Mouse (Mus musculus): ENCODE measurements around the gene Rhox9. TPM values are rescaled to one million over a fixed set of nuclear protein-coding genes. Genes with fewer than 3 reads are reported as not detected.

Rhox9 gene
- polyA plus RNA-seq (2015; fragmentation: Nextera tagmentation; extraction: Ambion mirVana), result not detected in 2 replicates

DNA sequence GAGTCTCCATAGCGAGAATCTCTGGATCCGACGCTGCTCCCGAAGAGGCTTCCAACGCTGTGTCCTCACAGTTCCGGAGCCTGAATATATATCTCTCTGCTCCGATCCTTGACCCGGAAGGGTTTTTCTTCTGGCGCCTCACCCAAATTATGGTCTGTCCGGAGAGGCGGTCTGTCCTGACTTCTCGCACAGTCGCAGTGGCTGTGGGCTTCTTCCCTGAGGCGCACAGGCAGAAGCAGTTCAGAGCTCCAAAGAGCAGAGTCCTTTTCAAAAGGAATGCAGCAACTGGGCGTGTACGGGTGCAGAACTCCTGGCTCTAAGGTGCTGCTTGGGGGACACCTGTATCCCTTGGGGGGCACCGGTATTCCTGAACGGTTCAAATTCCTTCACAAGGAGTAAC is at the start of gene Rhox9:
Gene Rhox9, minus strand, starts transcription at position 101 of the 400 bp plus-strand sequence.

GRCm38 (mm10) chrX:37897132-37897531 is 4.4 kb downstream of the Rhox9 start, which contains the start of gene Rhox7b:
Rhox7b (minus strand) TSS chrX:37897232.

DNA sequence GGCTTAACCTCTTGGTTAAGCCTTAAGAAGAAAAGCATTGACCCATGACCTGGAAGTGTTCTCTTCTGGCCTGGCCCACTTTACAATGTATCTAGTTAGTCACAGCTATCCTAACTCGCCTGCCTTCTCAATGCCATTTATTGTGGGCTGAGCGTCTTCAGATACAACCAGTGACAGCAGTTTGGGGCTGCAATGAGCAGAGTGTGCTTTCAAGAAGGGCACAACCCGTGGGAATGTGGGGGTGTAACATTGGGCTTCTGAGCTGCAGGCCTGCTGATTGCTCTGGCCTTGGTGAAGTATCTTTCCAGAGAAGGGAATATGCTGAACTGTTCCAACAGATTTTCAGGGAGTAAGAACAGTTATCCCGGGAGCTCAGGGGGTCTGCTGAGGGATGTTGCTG is 22.7 kb downstream of the Rhox9 start, which contains the start of gene Rhox8:
Gene Rhox8, minus strand, starts transcription at position 101 of the 400 bp plus-strand sequence.

Other genes with a start within 250 kb of the Rhox9 start
- not detected in 2 replicates for gene Rhox3h, start 233.0 kb downstream of the Rhox9 start, polyA plus RNA-seq (2015; fragmentation: Nextera tagmentation; extraction: Ambion mirVana)
- gene Rhox2h, start 228.5 kb downstream of the Rhox9 start, polyA plus RNA-seq (2015; fragmentation: Nextera tagmentation; extraction: Ambion mirVana), result not detected in 2 replicates
- 0.39 TPM in 1 of 2 replicates, not detected in the other for gene Rhox5, start 96.9 kb downstream of the Rhox9 start, polyA plus RNA-seq (2015; fragmentation: Nextera tagmentation; extraction: Ambion mirVana)
- 0.18 TPM in 1 of 2 replicates, not detected in the other for gene Rhox6, start 74.9 kb downstream of the Rhox9 start, polyA plus RNA-seq (2015; fragmentation: Nextera tagmentation; extraction: Ambion mirVana)
- not detected in 2 replicates for gene Rhox7a, start 70.1 kb downstream of the Rhox9 start, polyA plus RNA-seq (2015; fragmentation: Nextera tagmentation; extraction: Ambion mirVana)
- 0.18 TPM in 1 of 2 replicates, not detected in the other for gene Rhox8, start 22.8 kb downstream of the Rhox9 start, polyA plus RNA-seq (2015; fragmentation: Nextera tagmentation; extraction: Ambion mirVana)
- gene Rhox7b, start 4.5 kb downstream of the Rhox9 start, polyA plus RNA-seq (2015; fragmentation: Nextera tagmentation; extraction: Ambion mirVana), result not detected in 2 replicates
- not detected in 2 replicates for gene Btg1-ps1, start 117.0 kb upstream of the Rhox9 start, polyA plus RNA-seq (2015; fragmentation: Nextera tagmentation; extraction: Ambion mirVana)
- gene Btg1-ps2, start 141.3 kb upstream of the Rhox9 start, polyA plus RNA-seq (2015; fragmentation: Nextera tagmentation; extraction: Ambion mirVana), result 0.14 TPM in 1 of 2 replicates, not detected in the other
- gene Rhox10, start 164.7 kb upstream of the Rhox9 start, polyA plus RNA-seq (2015; fragmentation: Nextera tagmentation; extraction: Ambion mirVana), result 0.25 TPM in 1 of 2 replicates, not detected in the other
- gene Rhox11, start 183.4 kb upstream of the Rhox9 start, polyA plus RNA-seq (2015; fragmentation: Nextera tagmentation; extraction: Ambion mirVana), result not detected in 2 replicates
- gene Rhox12, start 209.1 kb upstream of the Rhox9 start, polyA plus RNA-seq (2015; fragmentation: Nextera tagmentation; extraction: Ambion mirVana), result not detected in 2 replicates
- not detected in 2 replicates for gene Rhox13, start 219.4 kb upstream of the Rhox9 start, polyA plus RNA-seq (2015; fragmentation: Nextera tagmentation; extraction: Ambion mirVana)

Measured in adrenal gland, postnatal 0 days (tissue).